Mouse (Mus musculus): ENCODE data around the gene Ifnl3. TPM values are rescaled to one million over a fixed set of nuclear protein-coding genes. Genes with fewer than 3 reads are reported as not detected.

Ifnl3 gene
- polyA plus RNA-seq (2012), result not detected in 2 replicates

DNA sequence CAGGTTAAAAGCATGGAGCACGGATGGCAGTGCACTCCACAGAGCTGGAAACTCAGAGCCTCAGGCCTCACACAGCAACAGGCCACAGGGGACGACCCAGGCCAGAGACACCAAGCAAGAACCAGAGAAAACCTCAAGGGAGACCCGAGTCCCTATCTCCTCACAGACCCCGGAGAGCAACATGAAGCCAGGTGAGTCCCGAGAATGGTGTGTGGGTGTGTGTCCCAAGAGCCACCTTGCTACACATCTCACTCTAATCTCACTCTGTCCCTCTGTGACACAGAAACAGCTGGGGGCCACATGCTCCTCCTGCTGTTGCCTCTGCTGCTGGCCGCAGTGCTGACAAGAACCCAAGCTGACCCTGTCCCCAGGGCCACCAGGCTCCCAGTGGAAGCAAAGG lies at the start of gene Ifnl3:
Gene Ifnl3 (plus strand): TSS at position 301 of the 400 bp plus-strand sequence.

GRCm38 (mm10) chr7:28510405-28510974 lies 12.1 kb upstream of the Ifnl3 start, which contains the start of gene Ifnl2:
Gene Ifnl2 (minus strand): TSS chr7:28510455.

DNA sequence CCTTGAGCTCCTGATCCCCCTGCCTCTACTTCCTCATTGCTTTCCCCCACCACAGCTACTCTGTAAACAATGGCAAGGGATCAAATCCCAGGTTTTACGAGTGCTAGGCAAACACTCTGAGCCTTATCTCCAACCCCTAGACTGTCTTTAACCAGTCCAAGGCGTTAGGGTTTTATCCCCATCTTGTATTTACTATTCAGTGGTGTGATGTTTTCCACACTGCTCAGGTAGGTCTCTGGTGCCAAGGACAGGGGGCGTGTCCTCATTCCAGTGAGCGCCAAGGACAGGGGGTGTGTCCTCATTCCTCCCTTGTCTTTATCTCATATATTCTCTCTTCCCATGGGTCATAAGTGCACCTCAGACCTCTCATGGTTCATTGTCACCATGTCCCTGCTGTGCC lies 17.9 kb downstream of the Ifnl3 start, which contains the start of gene Sycn:
Gene Sycn (plus strand): TSS at position 360 of the 400 bp plus-strand sequence.

DNA sequence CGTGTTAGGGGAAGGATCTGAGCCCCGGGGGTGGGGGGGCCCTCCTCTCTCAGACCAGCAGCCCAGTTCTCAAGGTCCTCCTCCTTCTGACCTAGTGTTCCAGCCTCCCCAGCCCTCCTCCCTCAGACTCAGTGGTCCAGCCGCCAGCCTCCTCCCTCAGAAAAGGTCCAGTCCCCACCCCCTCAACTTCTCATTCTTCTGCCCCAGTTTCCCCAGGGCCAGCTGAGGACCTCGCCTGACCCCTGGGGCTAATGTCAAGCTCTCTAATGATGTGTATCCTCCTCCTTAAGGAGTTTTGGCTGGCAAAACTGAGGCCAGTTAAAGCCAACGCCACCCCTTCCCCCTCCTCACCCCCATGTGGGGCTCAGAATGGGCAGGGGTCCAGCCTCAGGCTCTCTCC lies 24.5 kb downstream of the Ifnl3 start, which contains the start of gene Nccrp1:
Gene Nccrp1 (minus strand): TSS at position 101 of the 400 bp plus-strand sequence.

Other genes with a start within 250 kb of the Ifnl3 start
- 9.4 and 10.6 TPM in 2 replicates for gene Eid2b, start 245.1 kb upstream of the Ifnl3 start, polyA plus RNA-seq (2012)
- gene Selenov, start 231.7 kb upstream of the Ifnl3 start, polyA plus RNA-seq (2012), result 0.05 TPM in 1 of 2 replicates, not detected in the other
- gene Dll3, start 220.6 kb upstream of the Ifnl3 start, polyA plus RNA-seq (2012), result 0.34 TPM in 1 of 2 replicates, not detected in the other
- gene Timm50, start 210.8 kb upstream of the Ifnl3 start, polyA plus RNA-seq (2012), result 165 and 203 TPM in 2 replicates
- 128 and 162 TPM in 2 replicates for gene Supt5, start 184.1 kb upstream of the Ifnl3 start, polyA plus RNA-seq (2012)
- 2,959 and 3,332 TPM in 2 replicates for gene Rps16, start 172.2 kb upstream of the Ifnl3 start, polyA plus RNA-seq (2012)
- gene Plekhg2, start 150.2 kb upstream of the Ifnl3 start, polyA plus RNA-seq (2012), result 17.3 and 19.4 TPM in 2 replicates
- 540 and 1,040 TPM in 2 replicates for gene Zfp36, start 142.6 kb upstream of the Ifnl3 start, polyA plus RNA-seq (2012)
- 13.3 and 17.5 TPM in 2 replicates for gene Med29, start 130.1 kb upstream of the Ifnl3 start, polyA plus RNA-seq (2012)
- 125 and 193 TPM in 2 replicates for gene Paf1, start 129.9 kb upstream of the Ifnl3 start, polyA plus RNA-seq (2012)
- gene Gmfg, start 85.4 kb upstream of the Ifnl3 start, polyA plus RNA-seq (2012), result 34.0 and 38.0 TPM in 2 replicates
- gene Lrfn1, start 70.9 kb upstream of the Ifnl3 start, polyA plus RNA-seq (2012), result 12.6 and 15.9 TPM in 2 replicates
- gene Ifnl2, start 12.4 kb upstream of the Ifnl3 start, polyA plus RNA-seq (2012), result not detected in 2 replicates
- gene Sycn, start 18.0 kb downstream of the Ifnl3 start, polyA plus RNA-seq (2012), result not detected in 2 replicates
- gene Nccrp1, start 24.4 kb downstream of the Ifnl3 start, polyA plus RNA-seq (2012), result 5.8 and 5.9 TPM in 2 replicates
- 92.1 and 106 TPM in 2 replicates for gene Samd4b, start 75.3 kb downstream of the Ifnl3 start, polyA plus RNA-seq (2012)
- gene Pak4, start 75.3 kb downstream of the Ifnl3 start, polyA plus RNA-seq (2012), result 41.7 and 46.1 TPM in 2 replicates
- not detected in 2 replicates for gene Acp7, start 108.5 kb downstream of the Ifnl3 start, polyA plus RNA-seq (2012)
- gene Fbxo27, start 170.0 kb downstream of the Ifnl3 start, polyA plus RNA-seq (2012), result 0.17 and 0.21 TPM in 2 replicates
- gene Fbxo17, start 194.0 kb downstream of the Ifnl3 start, polyA plus RNA-seq (2012), result 1.5 and 2.0 TPM in 2 replicates
- gene Mrps12, start 219.0 kb downstream of the Ifnl3 start, polyA plus RNA-seq (2012), result 279 and 329 TPM in 2 replicates
- 46.8 and 59.0 TPM in 2 replicates for gene Sars2, start 219.2 kb downstream of the Ifnl3 start, polyA plus RNA-seq (2012)
- not detected in 2 replicates for gene Ccer2, start 233.3 kb downstream of the Ifnl3 start, polyA plus RNA-seq (2012)
- gene Sirt2, start 243.9 kb downstream of the Ifnl3 start, polyA plus RNA-seq (2012), result 169 and 196 TPM in 2 replicates
- 199 and 221 TPM in 2 replicates for gene Nfkbib, start 244.7 kb downstream of the Ifnl3 start, polyA plus RNA-seq (2012)

Data from megakaryocyte-erythroid progenitor cell, adult 5 weeks (primary cell).